Mouse (Mus musculus) hindbrain, embryonic 14.5 days (tissue): ENCODE measurements around the gene Sema4a. TPM values are rescaled to one million over a fixed set of nuclear protein-coding genes. Genes with fewer than 3 reads are reported as not detected.
A peak's percentile ranks its signal among the peaks of the same experiment; 100 is the strongest.

Experiments
- ATAC-seq: fragments of 200-750 bp; cut with Nextera tagmentation; 2 replicates; pipeline ENCODE4 v1.8.0; 2017; ENCODE audit warnings: moderate number of reproducible peaks, mild to moderate bottlenecking, moderate TSS enrichment, moderate library complexity; ENCODE audit not compliant: low FRiP score
- DNase-seq: peaks from one replicate; pipeline ENCODE4 v3.0.0-alpha.2; 2015; ENCODE audit warnings: low spot score
- H3K27ac ChIP-seq: fragments of 300-500 bp; sonication (generic); 2 replicates; pipeline ENCODE4 v1.5.1; 2014; ENCODE audit warnings: mild to moderate bottlenecking, moderate library complexity
- H3K27me3 ChIP-seq: fragments of 300-500 bp; sonication (generic); 2 replicates; pipeline ENCODE4 v1.6.1; 2014; ENCODE audit warnings: mild to moderate bottlenecking, low read length, mixed read lengths; ENCODE audit not compliant: control insufficient read depth, insufficient read depth
- H3K36me3 ChIP-seq: fragments of 300-500 bp; sonication (generic); replicated peaks from 2 replicates; pipeline ENCODE4 v1.6.1; 2014; ENCODE audit not compliant: control insufficient read depth, insufficient read depth
- H3K4me1 ChIP-seq: fragments of 300-500 bp; sonication (generic); replicated peaks from 2 replicates; pipeline ENCODE4 v1.6.1; 2014; ENCODE audit warnings: antibody characterized with exemption, low read length, mixed read lengths; ENCODE audit not compliant: control insufficient read depth, insufficient read depth
- H3K4me2 ChIP-seq: fragments of 300-500 bp; sonication (generic); replicated peaks from 2 replicates; pipeline ENCODE4 v1.6.1; 2014; ENCODE audit warnings: mild to moderate bottlenecking, moderate library complexity
- H3K4me3 ChIP-seq: fragments of 300-500 bp; sonication (generic); replicated peaks from 2 replicates; pipeline ENCODE4 v1.5.1; 2014; ENCODE audit warnings: mild to moderate bottlenecking, low read length
- H3K9ac ChIP-seq: fragments of 300-500 bp; sonication (generic); 2 replicates; pipeline ENCODE4 v1.6.1; 2014
- H3K9me3 ChIP-seq: fragments of 300-500 bp; sonication (generic); 2 replicates; pipeline ENCODE4 v1.6.1; 2016; ENCODE audit warnings: low read length; ENCODE audit not compliant: control insufficient read depth
- WGBS: fragments of 180-500 bp; shearing (Covaris S2); extraction: QIAGEN DNeasy Blood & Tissue Kit; methylation state at CpG from one replicate; pipeline ENCODE4 v1.1.7; 2014; 5-methylcytosine and 5-hydroxymethylcytosine counted together
- polyA plus RNA-seq: library from polyadenylated mRNA; unstranded; fragments of >200 nt; fragmentation: Nextera tagmentation; extraction: Ambion mirVana; gene quantifications from 2 replicates; pipeline ENCODE4 v1.2.1, GENCODE M21; 2014

Gene Sema4a
- polyA plus RNA-seq, 1 experiment from 2014 or later = 21.5 TPM

DNA sequence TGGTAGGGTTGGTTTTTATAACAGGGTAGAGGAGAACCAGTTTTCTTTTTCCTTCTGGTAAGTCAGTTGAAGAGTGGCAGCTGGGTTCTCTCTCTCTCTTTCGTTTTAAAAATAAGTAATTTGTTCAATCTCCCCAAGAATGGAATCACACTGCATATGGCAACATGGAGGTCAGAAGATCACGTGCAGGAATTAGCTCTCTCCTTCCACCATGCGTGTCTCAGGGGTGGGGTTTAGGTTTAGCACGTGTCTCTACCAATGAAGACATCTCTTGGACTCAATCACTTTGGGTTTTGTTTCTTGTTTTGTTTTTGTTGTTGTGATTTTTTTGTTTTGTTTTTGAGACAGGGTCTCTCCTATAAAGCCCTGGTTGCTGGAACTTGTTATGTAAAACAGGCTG, 18.8 kb upstream of the Sema4a start:
- Histone ChIP-seq H3K36me3 (peaks cover 12% of the 10 kb centered on the region; the same call in 1 of the 2 replicates), H3K4me1 (no peaks in the 10 kb centered on the region; the same call in 1 of the 2 replicates), H3K9ac (no peak overlapping the region), H3K27me3 (peaks cover 23% of the 10 kb centered on the region), H3K27ac (no peak overlapping the region), H3K4me3 (no peak overlapping the region), H3K4me2 (no peak overlapping the region), H3K9me3 (no peaks in the 10 kb centered on the region)
- DNase-seq (no peak), ATAC-seq (no peak)
- WGBS = 89% methylated on average over 4 of the region's 4 CpGs

- DNase-seq (no peak), ATAC-seq (no peak)
- WGBS = 58% methylated on average over 3 of the region's 3 CpGs
- no peak overlapping the region for H3K4me3 ChIP-seq
- no peak overlapping the region for H3K9ac ChIP-seq
- H3K27ac ChIP-seq = no peak overlapping the region
- no peaks in the 10 kb centered on the region for H3K4me1 ChIP-seq
- H3K27me3 ChIP-seq = peaks cover 16% of the 10 kb centered on the region
- H3K4me2 ChIP-seq = no peak overlapping the region
- H3K36me3 ChIP-seq = 0 out of 2 replicates have a peak, but pooled peaks cover 9% of the 10 kb centered on the region
- no peaks in the 10 kb centered on the region for H3K9me3 ChIP-seq
These were observed 18.2 kb upstream of the Sema4a start for GRCm38 (mm10) chr3:88479163-88479562.

DNA sequence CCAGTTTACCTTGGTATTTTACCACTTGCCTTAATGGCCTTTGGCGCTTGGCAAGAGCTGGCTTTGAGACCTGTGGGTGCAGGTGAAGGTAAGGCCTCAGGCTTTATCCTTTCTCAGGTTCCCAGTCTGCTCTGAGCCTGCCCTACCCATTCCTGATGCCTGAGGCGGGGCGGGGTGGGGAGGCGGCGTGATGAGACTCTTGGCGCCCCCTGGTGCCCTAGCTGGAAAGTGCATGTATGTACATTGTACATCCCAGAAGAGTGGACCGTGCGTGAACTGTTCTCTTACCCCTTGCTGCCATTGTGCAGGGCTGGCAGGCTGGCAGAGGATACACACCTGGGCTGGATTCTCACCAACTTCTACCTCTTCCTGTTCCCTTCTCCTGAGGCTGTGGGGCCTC, 16.8 kb upstream of the Sema4a start:
- Histone ChIP-seq H3K27me3 (peaks cover 4% of the 10 kb centered on the region; the same call in 1 of the 2 replicates), H3K4me1 (no peaks in the 10 kb centered on the region), H3K4me3 (no peak overlapping the region), H3K36me3 (0 out of 2 replicates have a peak, but pooled peaks cover 5% of the 10 kb centered on the region), H3K9ac (no peak overlapping the region), H3K27ac (no peak overlapping the region), H3K9me3 (no peaks in the 10 kb centered on the region), H3K4me2 (no peak overlapping the region)
- DNase-seq = peak; percentile 83
- 0 out of 2 replicates have a peak, but pooled peaks have one; percentile 82 for ATAC-seq
- 2% methylated on average over 8 of the region's 8 CpGs for WGBS

- Histone ChIP-seq H3K27me3 (no peaks in the 10 kb centered on the region), H3K4me3 (no peak overlapping the region), H3K27ac (no peak overlapping the region), H3K9me3 (no peaks in the 10 kb centered on the region), H3K36me3 (no peaks in the 10 kb centered on the region), H3K4me1 (no peaks in the 10 kb centered on the region), H3K9ac (no peak overlapping the region), H3K4me2 (no peak overlapping the region)
- ATAC-seq = no peak
- WGBS = 70% methylated on average over 6 of the region's 6 CpGs
- no peak for DNase-seq
These were observed 15.4 kb upstream of the Sema4a start for GRCm38 (mm10) chr3:88476403-88476802.

DNA sequence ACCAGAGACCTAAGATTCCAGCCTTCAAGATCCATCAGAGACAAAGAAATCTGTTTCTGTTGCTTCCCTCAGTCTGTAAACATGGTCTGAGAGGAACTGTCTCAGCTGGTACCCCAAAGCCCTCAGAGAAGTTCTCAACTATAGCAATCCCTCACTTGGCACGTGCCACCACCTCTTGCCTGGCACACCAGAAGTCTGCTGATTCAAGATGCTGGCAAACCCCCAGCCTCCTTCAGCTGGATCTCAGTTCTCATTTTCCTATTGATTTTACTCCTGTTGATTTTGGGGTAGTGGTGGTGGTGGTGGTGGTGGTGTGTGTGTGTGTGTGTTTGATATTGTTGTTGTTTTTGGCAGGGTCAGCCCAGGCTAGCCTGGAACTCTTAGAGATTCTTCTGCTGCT, 12.6 kb upstream of the Sema4a start:
- Histone ChIP-seq H3K4me1 (no peaks in the 10 kb centered on the region), H3K36me3 (no peaks in the 10 kb centered on the region), H3K27me3 (no peaks in the 10 kb centered on the region), H3K4me3 (no peak overlapping the region), H3K27ac (no peak overlapping the region), H3K9me3 (no peaks in the 10 kb centered on the region), H3K9ac (no peak overlapping the region), H3K4me2 (no peak overlapping the region)
- ATAC-seq = no peak
- no peak for DNase-seq
- 84% methylated on average over 1 of the region's 1 CpGs for WGBS

GRCm38 (mm10) chr3:88473020-88473419, 12.0 kb upstream of the Sema4a start:
- Histone ChIP-seq H3K4me3 (no peak overlapping the region), H3K9me3 (no peaks in the 10 kb centered on the region), H3K27me3 (no peaks in the 10 kb centered on the region), H3K4me1 (no peaks in the 10 kb centered on the region), H3K36me3 (no peaks in the 10 kb centered on the region), H3K4me2 (no peak overlapping the region), H3K9ac (no peak overlapping the region), H3K27ac (peak overlapping the region; percentile 43)
- ATAC-seq (no peak), DNase-seq (peak; percentile 38)
- 24% methylated on average over 5 of the region's 5 CpGs for WGBS

- ATAC-seq (no peak), DNase-seq (no peak)
- Histone ChIP-seq H3K9ac (no peak overlapping the region), H3K27ac (no peak overlapping the region), H3K4me2 (no peak overlapping the region), H3K36me3 (no peaks in the 10 kb centered on the region), H3K4me3 (no peak overlapping the region), H3K4me1 (no peaks in the 10 kb centered on the region), H3K9me3 (no peaks in the 10 kb centered on the region), H3K27me3 (no peaks in the 10 kb centered on the region)
- WGBS = 53% methylated on average over 10 of the region's 10 CpGs
These were observed 10.0 kb upstream of the Sema4a start for GRCm38 (mm10) chr3:88470943-88471479.

GRCm38 (mm10) chr3:88469466-88469865, 8.5 kb upstream of the Sema4a start:
- no peak overlapping the region for H3K9ac ChIP-seq
- H3K4me1 ChIP-seq = no peaks in the 10 kb centered on the region
- H3K27ac ChIP-seq = no peak overlapping the region
- H3K27me3 ChIP-seq = no peaks in the 10 kb centered on the region
- ATAC-seq (no peak), DNase-seq (no peak)
- H3K36me3 ChIP-seq = no peaks in the 10 kb centered on the region
- WGBS = 85% methylated on average over 2 of the region's 2 CpGs
- H3K4me3 ChIP-seq = no peak overlapping the region
- H3K9me3 ChIP-seq = no peaks in the 10 kb centered on the region
- H3K4me2 ChIP-seq = no peak overlapping the region

DNA sequence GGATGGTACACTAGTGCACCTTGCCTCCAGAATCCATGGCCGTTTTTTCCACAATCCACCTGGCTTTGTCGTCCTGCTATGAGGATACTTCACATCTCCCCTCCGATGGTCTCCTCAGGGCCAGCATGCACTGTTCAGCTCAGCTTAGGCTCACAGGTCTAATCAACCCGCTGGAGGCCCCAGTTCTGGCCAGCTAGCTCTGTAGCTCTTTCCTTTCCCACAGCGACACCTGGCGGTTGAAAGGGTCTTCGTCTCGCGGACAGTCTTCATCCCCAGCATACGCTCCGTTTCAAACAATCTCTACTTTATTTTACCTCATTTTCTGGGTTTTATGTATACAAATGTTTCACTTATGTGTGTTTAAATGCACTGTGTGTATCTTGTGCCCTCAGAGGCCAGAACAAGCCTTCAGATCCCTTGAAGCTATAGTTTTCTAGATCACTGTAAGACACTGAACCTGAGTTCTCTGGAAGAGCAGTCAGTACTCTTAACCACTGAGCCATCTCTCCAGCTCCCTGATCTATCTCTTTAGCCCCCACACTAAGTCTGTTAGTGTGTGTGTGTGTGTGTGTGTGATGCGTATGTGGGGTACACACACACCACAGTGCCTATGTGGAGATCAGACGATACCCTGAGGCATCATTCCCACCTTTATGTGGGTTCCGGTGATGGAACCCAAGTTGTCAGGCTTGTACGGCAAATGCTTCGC, 6.3 kb upstream of the Sema4a start:
- H3K9ac ChIP-seq = no peak overlapping the region
- peak; percentile 96 for DNase-seq
- no peaks in the 10 kb centered on the region for H3K9me3 ChIP-seq
- 31% methylated on average over 16 of the region's 16 CpGs for WGBS
- ATAC-seq = peak; percentile 78; the same call in 1 of the 2 replicates
- H3K4me1 ChIP-seq = no peaks in the 10 kb centered on the region
- no peaks in the 10 kb centered on the region for H3K27me3 ChIP-seq
- no peaks in the 10 kb centered on the region for H3K36me3 ChIP-seq
- no peak overlapping the region for H3K4me2 ChIP-seq
- H3K27ac ChIP-seq = no peak overlapping the region
- no peak overlapping the region for H3K4me3 ChIP-seq
